Mouse (Mus musculus) ES-CJ7 (cell line): ENCODE data around the gene Traf5.

ENCODE experiments used
- DNase-seq: peaks from one replicate; pipeline ENCODE4 v3.0.0; 2011; ENCODE audit warnings: low read depth, low spot score

Gene Traf5

GRCm38 (mm10) chr1:192091806-192092772 lies at the start of gene Traf5:
Traf5 (minus strand) TSS chr1:192092559.
- DNase-seq, result peak; percentile 94

GRCm38 (mm10) chr1:192140313-192140712 lies 48.0 kb upstream of the Traf5 start:
- DNase-seq, result no peak

DNA sequence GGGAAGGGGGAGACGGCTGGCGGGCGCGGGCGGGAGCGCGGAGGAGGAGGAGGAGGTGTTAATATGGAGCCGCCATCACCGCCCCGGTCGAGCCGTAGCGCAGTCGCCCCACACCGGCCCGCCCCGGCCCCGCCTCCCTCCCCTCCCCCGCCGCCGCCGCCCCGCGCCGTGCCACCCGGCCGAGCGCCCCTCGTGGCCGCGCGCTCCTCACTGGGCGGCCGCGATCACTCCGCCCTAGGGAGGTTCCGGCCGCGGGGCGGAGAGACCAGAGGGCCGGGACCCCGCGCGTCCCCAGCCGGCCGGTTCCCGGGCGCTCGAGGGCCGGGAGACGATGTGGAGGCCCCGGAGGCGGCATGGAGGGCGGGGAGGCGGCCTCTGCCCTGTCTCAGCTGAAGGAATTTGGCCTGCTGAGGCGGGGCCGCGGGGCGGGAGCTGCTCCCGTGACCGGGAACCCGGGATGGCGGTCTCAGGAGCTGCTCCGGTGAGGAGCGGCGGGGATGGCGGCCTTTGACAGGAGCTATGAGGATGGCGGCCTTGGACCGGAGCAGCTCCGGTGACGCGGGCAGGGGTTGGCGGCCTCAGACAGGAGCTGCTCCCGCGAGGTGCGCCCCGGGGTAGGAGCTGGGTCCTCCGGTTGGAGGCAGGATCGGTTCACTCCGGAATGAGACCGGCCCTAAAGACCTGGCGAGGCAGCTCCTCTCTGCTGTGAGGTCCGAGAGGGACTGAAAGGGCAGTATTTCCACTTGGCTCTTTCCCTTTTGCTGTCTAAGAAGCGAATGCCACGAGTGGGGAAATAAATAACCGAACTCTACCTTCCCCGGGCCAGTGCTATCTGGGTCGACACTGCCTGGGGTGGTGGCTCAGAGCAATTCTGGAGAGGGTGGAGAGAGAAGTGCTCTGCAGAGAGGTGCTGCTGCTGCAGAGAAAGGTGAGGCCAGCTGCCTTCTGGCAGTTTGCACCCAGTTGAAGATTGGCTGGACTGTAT lies 45.9 kb upstream of the Traf5 start, which contains the start of gene Rcor3:
Gene Rcor3, minus strand, starts transcription at position 137 of the 985 bp plus-strand sequence.
- DNase-seq, result peak; percentile 55

DNA sequence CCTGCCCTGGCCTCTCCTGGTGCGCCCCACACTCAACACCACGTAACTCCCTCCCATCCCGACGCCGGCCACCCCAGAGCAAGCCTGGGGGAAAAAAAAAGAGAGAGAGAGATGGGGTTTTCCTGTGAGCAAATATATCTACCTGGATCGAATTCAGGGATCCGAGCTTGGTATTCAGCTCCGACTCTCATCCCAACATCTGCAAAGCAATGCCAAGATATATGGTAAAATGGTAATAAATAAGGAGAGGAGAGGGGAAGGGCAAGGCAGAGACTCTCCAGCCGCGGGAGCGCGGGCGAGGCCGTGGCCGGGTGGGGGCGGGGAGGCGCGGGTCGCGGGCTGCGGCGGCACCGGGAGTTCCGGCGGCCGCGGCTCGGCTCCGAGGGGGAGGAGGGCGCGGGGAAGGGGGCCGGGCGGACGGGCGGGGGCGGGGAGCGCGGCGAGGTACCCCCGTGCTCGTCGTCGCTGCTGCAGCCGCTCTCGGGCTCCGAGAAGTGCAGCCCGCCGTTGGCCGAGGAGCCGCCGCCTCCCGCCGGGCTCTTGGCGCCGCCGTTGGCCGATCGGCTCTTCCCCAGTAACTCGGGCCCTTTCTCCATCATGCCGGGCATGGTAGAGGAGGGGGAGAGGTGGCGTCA lies 45.0 kb upstream of the Traf5 start:
- peak; percentile 23 for DNase-seq

- DNase-seq, result peak; percentile 88
Observed at GRCm38 (mm10) chr1:192136561-192137290, 44.4 kb upstream of the Traf5 start.

DNA sequence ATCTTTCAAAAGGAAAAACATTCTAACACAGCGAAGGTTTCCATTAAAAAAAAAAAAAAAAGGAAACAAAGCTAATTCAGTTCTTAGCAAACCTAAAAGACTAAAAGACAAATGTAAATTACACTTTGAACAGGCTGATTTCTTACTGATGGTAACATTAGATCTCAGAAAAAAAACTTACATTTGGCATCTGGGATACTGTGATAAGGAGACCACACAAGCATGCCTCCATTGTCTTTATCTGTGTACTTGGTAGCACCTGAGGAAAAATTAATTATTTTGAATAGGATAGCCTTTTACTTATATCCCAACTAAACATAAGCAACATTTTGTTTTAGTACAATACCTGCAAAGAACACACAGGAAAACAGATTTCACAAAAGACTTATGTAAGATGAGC lies 37.8 kb upstream of the Traf5 start:
- no peak for DNase-seq

DNA sequence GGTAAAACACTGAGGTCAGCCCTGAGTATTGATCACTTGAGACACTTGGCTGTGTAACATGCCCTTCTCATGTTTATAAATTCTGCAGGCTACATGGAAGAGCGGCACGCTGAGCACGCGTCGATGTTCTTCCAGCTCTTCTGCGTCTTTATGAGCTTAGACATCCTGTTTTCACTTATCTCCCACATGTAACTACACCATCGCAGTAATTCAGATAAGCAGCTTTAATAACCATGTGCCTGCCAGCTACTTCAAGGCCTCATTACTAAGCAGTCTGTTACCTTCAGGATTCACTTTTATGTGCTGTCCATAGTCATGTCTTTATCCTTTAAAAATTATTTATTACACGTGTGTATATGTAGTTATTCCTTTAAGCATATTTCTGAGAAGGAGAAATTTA lies 36.0 kb upstream of the Traf5 start:
- no peak for DNase-seq

DNA sequence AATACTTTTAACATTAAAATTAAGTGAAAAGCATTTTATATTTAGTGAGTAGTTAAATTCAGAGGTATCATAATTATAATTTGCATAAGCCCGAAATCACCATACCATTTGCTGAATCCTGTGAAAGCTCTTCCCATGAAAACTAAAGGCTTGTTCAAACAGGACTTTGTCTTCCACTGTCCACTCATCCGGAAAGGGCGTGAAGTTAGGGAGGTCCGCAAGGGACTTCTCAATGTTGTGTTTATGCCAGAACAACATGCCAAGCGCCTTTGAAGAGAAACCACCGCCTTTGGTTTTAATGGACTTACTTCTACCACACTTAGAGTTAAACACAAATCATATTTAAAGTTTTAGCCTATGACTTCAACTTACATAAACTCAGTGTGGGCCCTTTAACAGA lies 33.4 kb upstream of the Traf5 start:
- no peak for DNase-seq

- no peak for DNase-seq
Observed at GRCm38 (mm10) chr1:192116262-192116661, 23.9 kb upstream of the Traf5 start.

DNA sequence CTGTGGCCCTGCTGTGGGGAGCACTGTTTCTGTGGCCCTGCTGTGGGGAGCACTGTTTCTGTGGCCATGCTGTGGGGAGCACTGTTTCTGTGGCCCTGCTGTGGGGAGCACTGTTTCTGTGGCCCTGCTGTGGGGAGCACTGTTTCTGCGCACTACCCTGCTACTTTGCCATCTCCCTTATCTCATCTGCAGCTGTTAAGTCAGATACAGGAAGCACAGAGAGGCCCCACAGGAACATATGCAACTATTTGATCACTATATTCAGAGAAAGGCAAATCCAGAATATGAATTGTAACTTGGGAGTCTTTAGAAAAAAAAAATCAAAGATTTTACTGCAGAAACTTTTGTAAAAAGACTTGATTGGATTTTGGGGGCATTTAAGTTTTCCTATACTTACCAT lies 23.0 kb upstream of the Traf5 start:
- no peak for DNase-seq

DNA sequence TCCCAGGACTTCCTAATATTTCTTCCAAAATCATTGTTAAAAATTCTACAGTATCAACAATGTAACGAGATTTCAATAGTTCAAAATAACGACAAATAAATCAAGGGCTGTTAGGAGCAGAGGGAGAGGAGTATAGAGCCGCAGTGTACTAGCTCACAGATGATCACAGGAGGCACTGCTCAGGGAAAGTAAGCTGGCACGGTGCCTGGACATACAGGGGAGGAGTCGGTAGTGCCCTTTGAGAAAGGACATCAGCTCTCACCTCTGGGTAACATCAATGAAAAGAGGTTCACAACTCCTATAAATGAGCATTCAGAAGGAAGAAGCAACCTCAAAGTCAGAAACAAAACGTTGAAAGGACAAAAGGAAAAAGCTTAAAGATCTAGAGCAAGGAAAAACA lies 16.8 kb upstream of the Traf5 start:
- no peak for DNase-seq

DNA sequence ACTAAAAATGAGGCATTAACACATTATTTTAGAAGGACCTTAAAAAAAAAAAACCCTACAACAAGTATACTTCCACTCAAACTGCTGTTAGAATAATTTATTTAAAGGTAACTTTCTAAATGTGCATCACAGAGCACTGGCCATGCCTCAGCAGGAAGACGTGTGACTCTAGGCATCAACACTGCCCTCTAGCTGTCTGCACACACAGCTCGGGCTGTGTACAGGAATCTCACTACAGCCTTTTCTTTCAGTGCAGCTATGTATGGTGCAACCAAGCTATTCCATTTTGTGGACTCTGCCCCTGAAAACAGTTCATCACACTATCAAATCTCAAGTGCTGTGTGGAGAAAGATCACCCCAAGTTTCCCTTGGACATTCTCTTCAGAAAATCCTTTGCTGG lies 15.0 kb upstream of the Traf5 start:
- DNase-seq, result peak; percentile 71

- DNase-seq, result no peak
Observed at GRCm38 (mm10) chr1:192105902-192106389, 13.6 kb upstream of the Traf5 start.

DNA sequence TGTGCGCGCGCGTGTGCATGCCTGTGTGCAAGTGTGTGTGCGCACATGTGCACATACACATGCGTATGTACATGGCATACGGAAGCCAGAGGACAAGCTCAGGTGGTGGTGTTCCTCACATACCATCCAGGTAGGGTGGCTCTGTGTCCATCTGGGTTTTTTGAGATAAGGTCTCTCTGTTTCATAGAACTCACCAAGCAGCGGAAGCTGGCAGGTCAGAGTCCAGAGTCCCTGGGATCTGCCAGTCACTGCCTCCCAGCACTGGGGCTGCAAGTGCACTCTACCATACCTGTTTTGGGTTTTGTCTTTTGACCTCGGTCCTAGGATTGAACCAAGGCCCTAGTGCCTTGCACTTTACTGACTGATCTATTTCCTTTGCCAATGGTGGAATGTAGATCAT lies 11.7 kb upstream of the Traf5 start:
- no peak for DNase-seq

- no peak for DNase-seq
Observed at GRCm38 (mm10) chr1:192103176-192103575, 10.8 kb upstream of the Traf5 start.

DNA sequence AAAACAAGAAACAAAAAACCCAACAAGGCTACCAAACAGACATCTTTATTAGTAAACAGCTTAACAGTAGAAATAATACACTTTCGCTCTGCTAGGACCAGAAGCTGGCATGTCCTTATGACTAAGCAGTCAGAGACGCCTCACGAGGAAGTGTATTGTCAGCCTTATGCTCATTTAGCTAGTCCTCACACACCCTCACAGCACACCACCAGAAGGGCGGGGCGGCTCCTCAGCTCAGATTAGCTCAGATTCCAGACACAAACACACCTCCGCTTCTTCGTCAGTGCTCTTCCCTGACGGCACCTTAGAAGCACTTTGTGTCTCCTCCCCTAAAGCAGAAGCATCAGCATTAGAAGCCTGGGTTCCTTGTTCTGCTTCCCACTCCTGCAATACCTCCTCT lies 9.0 kb upstream of the Traf5 start:
- DNase-seq, result peak; percentile 57

- DNase-seq, result peak; percentile 18
Observed at GRCm38 (mm10) chr1:192100742-192101141, 8.4 kb upstream of the Traf5 start.

- DNase-seq, result no peak
Observed at GRCm38 (mm10) chr1:192095626-192096025, 3.3 kb upstream of the Traf5 start.

DNA sequence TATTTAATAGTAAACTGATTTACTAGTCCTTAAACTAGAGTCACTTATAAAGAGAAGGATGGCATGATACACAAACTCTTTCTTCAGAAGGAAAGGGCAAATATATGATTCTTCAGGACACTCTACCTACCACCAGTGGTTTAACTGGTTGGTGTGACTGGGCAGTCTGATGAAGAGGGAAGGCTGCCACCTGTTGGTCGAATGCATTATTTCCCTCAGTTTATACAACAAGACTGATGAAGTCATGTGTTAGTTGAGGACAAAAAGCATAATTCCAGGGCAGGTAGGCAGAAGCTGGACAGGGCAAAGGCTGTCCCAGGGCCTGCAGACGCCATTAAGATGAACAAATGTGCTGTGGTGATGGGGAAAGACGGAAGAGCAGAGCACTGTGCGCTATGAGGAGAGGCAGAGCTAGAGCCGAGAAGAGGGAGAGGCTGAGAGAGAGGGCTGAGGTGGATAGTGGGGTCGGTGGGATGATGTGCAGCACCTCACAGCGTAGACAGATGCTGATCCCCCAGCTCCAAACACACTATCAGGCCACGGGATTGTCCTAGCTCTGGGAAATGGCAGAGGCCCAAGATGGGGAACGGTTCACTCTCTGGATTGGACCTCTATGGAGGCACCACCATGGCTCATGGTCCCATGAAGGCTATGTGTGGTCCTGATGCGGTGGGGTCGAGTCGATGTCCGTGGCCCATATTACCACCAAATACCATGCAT lies 2.3 kb upstream of the Traf5 start:
- peak; percentile 87 for DNase-seq
